Mouse (Mus musculus) CH12.LX (cell line): ENCODE data around the gene Gm1113. TPM values are rescaled to one million over a fixed set of nuclear protein-coding genes. Genes with fewer than 3 reads are reported as not detected.

ENCODE experiments used
- DNase-seq: peaks from one replicate; pipeline ENCODE4 v3.0.0-alpha.2; 2013; ENCODE audit errors: extremely low read depth
- H3K27ac ChIP-seq: 2 replicates; pipeline ENCODE4 v1.5.1; 2012; ENCODE audit warnings: low read depth, mild to moderate bottlenecking, control low read depth, moderate library complexity; ENCODE audit not compliant: insufficient read depth
- H3K27me3 ChIP-seq: replicated peaks from 2 replicates; pipeline ENCODE3; 2012; ENCODE audit warnings: inconsistent platforms
- H3K36me3 ChIP-seq, 2 experiments: replicated peaks in 1 of 2; 2 replicates each; pipeline versions ENCODE3 to v1.6.1; 2012; ENCODE audit warnings: inconsistent platforms in 1 of 2, low read length in 1 of 2, mild to moderate bottlenecking in 1 of 2, mixed read lengths in 1 of 2, moderate library complexity in 1 of 2; ENCODE audit not compliant: control insufficient read depth in 1 of 2, insufficient read depth in 1 of 2
- H3K4me1 ChIP-seq, 2 experiments: 2 replicates each; pipeline ENCODE4 v1.6.1; 2012; ENCODE audit warnings: inconsistent platforms in 1 of 2, moderate library complexity in 1 of 2; ENCODE audit not compliant: insufficient read depth in 2 of 2, control insufficient read depth in 1 of 2
- H3K4me2 ChIP-seq: 2 replicates; pipeline ENCODE4 v1.6.1; 2012; ENCODE audit warnings: low read depth, mild to moderate bottlenecking, control low read depth; ENCODE audit not compliant: poor library complexity, insufficient read depth, severe bottlenecking
- H3K4me3 ChIP-seq, 3 experiments: fragments of 150-350 bp in 1 of 3; sonication (generic) in 1 of 3; replicated peaks in 1 of 3; 2 replicates each; pipeline versions ENCODE3 to v1.5.1; 2011 to 2012; ENCODE audit warnings: low read depth in 2 of 3, low read length in 2 of 3, mild to moderate bottlenecking in 2 of 3, moderate library complexity in 2 of 3, control low read depth in 1 of 3, improper control_type of control experiment in 1 of 3, inconsistent platforms in 1 of 3, mixed read lengths in 1 of 3; ENCODE audit not compliant: poor library complexity in 1 of 3
- H3K79me2 ChIP-seq: replicated peaks from 2 replicates; pipeline ENCODE4 v1.6.1; 2012; ENCODE audit warnings: mild to moderate bottlenecking, moderate library complexity; ENCODE audit not compliant: control insufficient read depth, poor library complexity, insufficient read depth, severe bottlenecking; ENCODE audit errors: extremely low read depth
- H3K9ac ChIP-seq: 2 replicates; pipeline ENCODE4 v1.6.1; 2012; ENCODE audit warnings: low read depth, mild to moderate bottlenecking, control low read depth, moderate library complexity; ENCODE audit not compliant: insufficient read depth
- H3K9me3 ChIP-seq: replicated peaks from 2 replicates; pipeline ENCODE3; 2012; ENCODE audit warnings: low read length, inconsistent platforms, mixed read lengths
- ELF1 ChIP-seq: IDR thresholded peaks from 2 replicates; pipeline ENCODE4 v1.6.1; 2014; ENCODE audit warnings: low read depth, mild to moderate bottlenecking, inconsistent platforms, low read length, improper control_type of control experiment
- EP300 ChIP-seq: IDR thresholded peaks from 2 replicates; pipeline ENCODE4 v1.6.1; 2011; ENCODE audit warnings: low read length, improper control_type of control experiment
- ETS1 ChIP-seq: conservative IDR thresholded peaks from 2 replicates; pipeline ENCODE4 v1.6.1; 2012; ENCODE audit warnings: low read depth, mild to moderate bottlenecking, inconsistent platforms, low read length, improper control_type of control experiment, moderate library complexity
- HCFC1 ChIP-seq: IDR thresholded peaks from 2 replicates; pipeline ENCODE4 v1.6.1; 2012; ENCODE audit warnings: low read depth, mild to moderate bottlenecking, inconsistent platforms, low read length, improper control_type of control experiment
- JUND ChIP-seq: conservative IDR thresholded peaks from 2 replicates; pipeline ENCODE4 v1.6.1; 2011; ENCODE audit warnings: low read depth, low read length, improper control_type of control experiment
- KAT2A ChIP-seq: IDR thresholded peaks from 2 replicates; pipeline ENCODE4 v1.6.1; 2012; ENCODE audit warnings: low read length, improper control_type of control experiment, inconsistent platforms; ENCODE audit not compliant: insufficient replicate concordance
- MEF2A ChIP-seq: IDR thresholded peaks from 2 replicates; pipeline ENCODE4 v1.6.1; 2014; ENCODE audit warnings: low read depth, mild to moderate bottlenecking, inconsistent platforms, low read length, improper control_type of control experiment, borderline replicate concordance
- MYC ChIP-seq: IDR thresholded peaks from 2 replicates; pipeline ENCODE4 v1.6.1; 2011; ENCODE audit warnings: low read depth, mild to moderate bottlenecking, improper control_type of control experiment, low read length
- PAX5 ChIP-seq: IDR thresholded peaks from 2 replicates; pipeline ENCODE4 v1.6.1; 2012; ENCODE audit warnings: low read length, inconsistent platforms, mixed read lengths
- POLR2A ChIP-seq: IDR thresholded peaks from 2 replicates; pipeline ENCODE4 v1.6.1; 2011; ENCODE audit warnings: low read depth, mild to moderate bottlenecking, improper control_type of control experiment, low read length
- RCOR1 ChIP-seq: conservative IDR thresholded peaks from 2 replicates; pipeline ENCODE4 v1.6.1; 2012; ENCODE audit warnings: low read depth, mild to moderate bottlenecking, inconsistent platforms, low read length, improper control_type of control experiment
- SIN3A ChIP-seq: IDR thresholded peaks from 2 replicates; pipeline ENCODE4 v1.6.1; 2012; ENCODE audit warnings: low read length, improper control_type of control experiment, inconsistent platforms
- TCF12 ChIP-seq: IDR thresholded peaks from 2 replicates; pipeline ENCODE4 v1.6.1; 2014; ENCODE audit warnings: low read depth, mild to moderate bottlenecking, inconsistent platforms, low read length, improper control_type of control experiment
- USF1 ChIP-seq: IDR thresholded peaks from 2 replicates; pipeline ENCODE4 v1.6.1; 2014; ENCODE audit warnings: low read depth, mild to moderate bottlenecking, inconsistent platforms, low read length, improper control_type of control experiment
- dilution Hi-C: fragments of 300-500 bp; cut with MboI; formaldehyde crosslinking; loops from 2 replicates; pipeline ENCODE4 v1.14.3; 2020; ENCODE audit warnings: low sequenced_read_pairs; ENCODE audit not compliant: extremely low pct_unique_long_range_greater_than_20kb, extremely low pct_ligation_motif_present
- in situ Hi-C: fragments of 300-500 bp; cut with MboI; formaldehyde crosslinking; loops from 3 replicates; pipeline ENCODE4 v1.14.3; 2019; ENCODE audit warnings: low sequenced_read_pairs, low pct_ligation_motif_present, low pct_unique_long_range_greater_than_20kb, mixed read lengths
- polyA plus RNA-seq: library from polyadenylated mRNA; unstranded; fragments of >175 nt; gene quantifications from 2 replicates; pipeline ENCODE4 v1.2.1, GENCODE M21; 2012; ENCODE audit warnings: low read depth; ENCODE audit not compliant: insufficient read length
- total RNA-seq, 2 experiments: library from RNA; depleted of rRNA; stranded (reverse); fragments of 300-350 nt in 1 of 2; fragments of >200 nt in 1 of 2; gene quantifications; 2 replicates each; pipeline ENCODE4 v1.2.3; 2012 to 2014

The Gm1113 gene
- total and polyA plus RNA-seq, 3 experiments: not detected

- DNase-seq: no peak
- H3K4me1 ChIP-seq: peaks cover 9 to 60% of the 10 kb centered on the region in 2 experiments
- dilution Hi-C loops (no loop called here), in situ Hi-C loops (no loop called here)
- H3K9ac ChIP-seq: no peak overlapping the region
- no peak overlapping the region for H3K4me2 ChIP-seq
- H3K9me3 ChIP-seq: no peaks in the 10 kb centered on the region
- H3K36me3 ChIP-seq: peaks cover 0 to 9% of the 10 kb centered on the region in 2 experiments
- H3K4me3 ChIP-seq: no peak overlapping the region
- TF ChIP-seq EP300 (no peak), KAT2A (no peak), MYC (no peak)
- H3K27me3 ChIP-seq: no peaks in the 10 kb centered on the region
- no peak overlapping the region for H3K27ac ChIP-seq
- H3K79me2 ChIP-seq: no peaks in the 10 kb centered on the region
Measured at GRCm38 (mm10) chr9:35493033-35493732, 24.9 kb downstream of the Gm1113 start.

GRCm38 (mm10) chr9:35491109-35491866 is 26.8 kb downstream of the Gm1113 start:
- no peak overlapping the region for H3K4me3 ChIP-seq
- TF ChIP-seq TCF12: no peak
- no peak for TF ChIP-seq ELF1
- TF ChIP-seq PAX5: no peak
- TF ChIP-seq KAT2A: no peak
- TF ChIP-seq EP300: no peak
- no peak for TF ChIP-seq MEF2A
- no peak for TF ChIP-seq RCOR1
- TF ChIP-seq ETS1: no peak
- TF ChIP-seq USF1: no peak
- TF ChIP-seq JUND: no peak
- TF ChIP-seq POLR2A: no peak
- TF ChIP-seq SIN3A: no peak
- TF ChIP-seq HCFC1: no peak
- TF ChIP-seq, all 38 proteins: peak for 0
- H3K27me3 ChIP-seq: no peaks in the 10 kb centered on the region
- H3K4me1 ChIP-seq: peaks cover 9 to 59% of the 10 kb centered on the region in 2 experiments
- H3K79me2 ChIP-seq: no peaks in the 10 kb centered on the region
- no peaks in the 10 kb centered on the region for H3K9me3 ChIP-seq
- DNase-seq: no peak
- H3K4me2 ChIP-seq: no peak overlapping the region
- peaks cover 0 to 16% of the 10 kb centered on the region in 2 experiments for H3K36me3 ChIP-seq
- no peak overlapping the region for H3K9ac ChIP-seq
- no peak overlapping the region for H3K27ac ChIP-seq
- dilution Hi-C loops: no loop called here
- in situ Hi-C loops: no loop called here
